Mouse (Mus musculus): ENCODE measurements around the gene Dlgap1. TPM values are rescaled to one million over a fixed set of nuclear protein-coding genes. Genes with fewer than 3 reads are reported as not detected.

Gene Dlgap1
- polyA plus RNA-seq, 1 experiment: 310 TPM

DNA sequence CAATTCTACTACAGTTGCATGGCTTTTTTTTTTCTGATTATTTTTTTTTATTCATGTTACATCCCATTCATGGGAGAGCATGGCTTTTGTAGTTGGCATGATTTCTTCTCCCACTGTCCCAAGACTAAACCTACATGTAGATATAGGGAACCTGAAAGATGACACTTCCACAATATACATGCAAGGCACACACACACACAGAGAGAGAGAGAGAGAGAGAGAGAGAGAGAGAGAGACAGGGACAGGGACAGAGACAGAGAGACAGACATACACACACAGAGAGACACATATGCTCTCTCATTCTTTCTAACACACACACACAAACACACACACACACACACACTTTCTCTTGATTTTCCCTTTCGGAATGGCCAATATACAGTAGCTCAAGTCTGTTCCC is 395.1 kb downstream of the Dlgap1 start:
- Histone ChIP-seq H3K27ac (ENCODE audit: insufficient read depth, low read length) (no peak overlapping the region), H3K4me1 (ENCODE audit: control insufficient read depth, insufficient read depth, low read length) (no peaks in the 10 kb centered on the region; the same call in 1 of the 2 replicates), H3K4me3 (ENCODE audit: insufficient read depth, low read length) (no peak overlapping the region)
- TF ChIP-seq CTCF (IDR thresholded peaks at IDR 0.05; ENCODE audit: extremely low read depth, insufficient read depth, low read length): no peak
- TF ChIP-seq POLR2A (IDR thresholded peaks at IDR 0.05; ENCODE audit: extremely low read depth, insufficient read depth, low read length): no peak

DNA sequence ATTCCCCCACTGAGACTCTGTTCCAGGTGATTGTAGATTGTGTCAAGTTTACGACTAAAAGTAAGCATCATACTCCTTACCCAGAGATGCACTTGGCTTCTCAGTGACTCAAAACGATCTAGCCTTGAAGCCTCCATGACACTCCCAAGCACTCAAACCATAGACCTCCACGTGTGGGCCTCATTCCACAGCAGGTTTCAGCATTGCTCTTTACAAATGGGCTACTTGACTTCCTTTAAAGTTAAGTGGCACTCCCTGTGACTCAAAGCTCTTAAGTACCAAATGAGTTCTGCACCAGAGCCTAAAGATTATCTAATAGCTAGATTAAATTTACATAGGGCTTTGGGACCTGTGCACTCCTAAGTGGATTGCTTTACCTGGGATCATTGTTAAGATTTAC is 400.3 kb downstream of the Dlgap1 start:
- H3K4me3 ChIP-seq (ENCODE audit: insufficient read depth, low read length): no peak overlapping the region
- H3K4me1 ChIP-seq (ENCODE audit: control insufficient read depth, insufficient read depth, low read length): no peaks in the 10 kb centered on the region; the same call in 1 of the 2 replicates
- H3K27ac ChIP-seq (ENCODE audit: insufficient read depth, low read length): no peak overlapping the region
- no peak for TF ChIP-seq POLR2A (IDR thresholded peaks at IDR 0.05; ENCODE audit: extremely low read depth, insufficient read depth, low read length)
- no peak for TF ChIP-seq CTCF (IDR thresholded peaks at IDR 0.05; ENCODE audit: extremely low read depth, insufficient read depth, low read length)

DNA sequence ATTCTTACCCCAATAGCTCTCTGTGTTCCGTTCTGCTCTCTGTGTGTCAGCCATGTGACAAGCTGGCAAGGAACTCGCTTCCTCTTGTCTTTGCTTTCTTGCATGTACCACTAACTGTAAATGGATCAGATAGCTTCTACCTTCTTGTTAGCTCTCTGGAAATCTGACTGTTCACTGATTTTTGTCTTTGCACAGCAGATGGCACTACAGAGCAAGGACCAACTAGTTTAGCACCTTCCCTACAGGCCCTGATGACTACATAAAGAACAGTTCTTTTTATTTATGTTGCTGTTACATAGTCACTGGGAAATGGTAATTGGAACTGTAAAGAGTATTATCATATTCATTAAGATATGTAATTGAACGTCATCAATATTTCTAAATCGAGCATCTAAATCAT is 408.1 kb downstream of the Dlgap1 start:
- Histone ChIP-seq H3K27ac (ENCODE audit: insufficient read depth, low read length) (no peak overlapping the region), H3K4me1 (ENCODE audit: control insufficient read depth, insufficient read depth, low read length) (peaks cover 2% of the 10 kb centered on the region; the same call in 1 of the 2 replicates), H3K4me3 (ENCODE audit: insufficient read depth, low read length) (no peak overlapping the region)
- TF ChIP-seq CTCF (IDR thresholded peaks at IDR 0.05; ENCODE audit: extremely low read depth, insufficient read depth, low read length): peak; percentile 41; the same call in 1 of the 2 replicates
- TF ChIP-seq POLR2A (IDR thresholded peaks at IDR 0.05; ENCODE audit: extremely low read depth, insufficient read depth, low read length): no peak

DNA sequence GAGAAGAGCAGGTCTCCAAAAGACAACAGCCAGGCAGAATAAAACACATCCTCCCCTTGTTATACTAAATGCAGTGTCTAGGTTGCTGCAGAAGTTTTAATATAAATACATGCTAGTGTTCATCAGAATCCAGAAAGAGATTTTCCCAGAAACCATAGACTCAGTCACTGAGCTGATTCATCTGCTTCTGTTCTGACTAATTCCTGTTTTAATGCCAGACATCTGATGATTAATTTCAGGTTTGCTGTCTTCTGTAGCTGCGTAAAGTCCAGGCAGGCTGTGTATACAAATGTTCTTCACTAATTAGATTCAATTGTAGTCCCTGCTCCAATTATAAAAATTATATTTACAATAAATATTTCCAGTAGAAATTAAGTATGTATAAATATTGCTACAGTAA is 419.6 kb downstream of the Dlgap1 start:
- no peak overlapping the region for H3K4me3 ChIP-seq (ENCODE audit: insufficient read depth, low read length)
- no peak for TF ChIP-seq CTCF (IDR thresholded peaks at IDR 0.05; ENCODE audit: extremely low read depth, insufficient read depth, low read length)
- no peak for TF ChIP-seq POLR2A (IDR thresholded peaks at IDR 0.05; ENCODE audit: extremely low read depth, insufficient read depth, low read length)
- peaks cover 2% of the 10 kb centered on the region; the same call in 1 of the 2 replicates for H3K4me1 ChIP-seq (ENCODE audit: control insufficient read depth, insufficient read depth, low read length)
- no peak overlapping the region for H3K27ac ChIP-seq (ENCODE audit: insufficient read depth, low read length)

DNA sequence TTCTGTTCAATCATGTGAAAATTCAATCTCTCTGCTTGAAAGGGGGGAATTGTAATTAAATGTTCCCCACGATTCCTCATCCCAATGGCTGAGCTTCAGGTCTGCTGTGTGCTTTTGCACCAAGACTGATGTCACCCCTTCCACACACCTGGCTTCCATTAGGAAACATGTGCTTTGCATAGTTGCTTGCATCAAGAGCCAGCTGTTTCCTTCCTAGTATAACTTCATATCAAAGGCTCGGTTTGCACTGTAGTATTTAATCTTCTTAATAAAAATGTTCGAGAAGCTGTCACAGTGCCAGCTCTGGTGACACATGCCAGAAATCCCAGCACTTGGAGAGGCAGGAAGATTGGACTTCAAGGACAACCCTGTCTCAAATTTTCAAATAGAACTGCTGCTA is 428.3 kb downstream of the Dlgap1 start:
- H3K4me1 ChIP-seq (ENCODE audit: control insufficient read depth, insufficient read depth, low read length): peaks cover 3% of the 10 kb centered on the region; the same call in 1 of the 2 replicates
- H3K4me3 ChIP-seq (ENCODE audit: insufficient read depth, low read length): no peak overlapping the region
- H3K27ac ChIP-seq (ENCODE audit: insufficient read depth, low read length): no peak overlapping the region
- no peak for TF ChIP-seq POLR2A (IDR thresholded peaks at IDR 0.05; ENCODE audit: extremely low read depth, insufficient read depth, low read length)
- TF ChIP-seq CTCF (IDR thresholded peaks at IDR 0.05; ENCODE audit: extremely low read depth, insufficient read depth, low read length): no peak

DNA sequence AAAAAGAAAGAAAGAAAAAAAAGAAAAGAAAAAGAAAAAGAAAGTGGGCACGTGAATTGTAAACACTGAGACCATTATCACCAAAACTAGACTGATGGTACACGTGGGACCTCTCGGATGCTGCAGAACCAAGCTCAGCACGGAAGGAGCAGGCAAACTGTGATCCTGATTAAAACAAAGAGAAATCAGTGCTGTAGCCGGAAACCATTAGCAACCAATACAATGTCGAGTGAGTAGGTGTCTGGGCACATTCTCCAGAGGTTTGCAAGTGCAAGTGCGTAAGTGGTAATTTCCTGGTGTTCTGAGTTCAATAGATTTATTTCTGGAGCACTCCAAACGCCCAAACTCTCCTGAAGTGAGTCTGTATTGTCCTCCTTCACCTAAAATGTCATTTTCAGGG is 428.8 kb downstream of the Dlgap1 start:
- Histone ChIP-seq H3K27ac (ENCODE audit: insufficient read depth, low read length) (no peak overlapping the region), H3K4me1 (ENCODE audit: control insufficient read depth, insufficient read depth, low read length) (peaks cover 3% of the 10 kb centered on the region; the same call in 1 of the 2 replicates), H3K4me3 (ENCODE audit: insufficient read depth, low read length) (no peak overlapping the region)
- TF ChIP-seq CTCF (IDR thresholded peaks at IDR 0.05; ENCODE audit: extremely low read depth, insufficient read depth, low read length) (no peak), POLR2A (IDR thresholded peaks at IDR 0.05; ENCODE audit: extremely low read depth, insufficient read depth, low read length) (no peak)

DNA sequence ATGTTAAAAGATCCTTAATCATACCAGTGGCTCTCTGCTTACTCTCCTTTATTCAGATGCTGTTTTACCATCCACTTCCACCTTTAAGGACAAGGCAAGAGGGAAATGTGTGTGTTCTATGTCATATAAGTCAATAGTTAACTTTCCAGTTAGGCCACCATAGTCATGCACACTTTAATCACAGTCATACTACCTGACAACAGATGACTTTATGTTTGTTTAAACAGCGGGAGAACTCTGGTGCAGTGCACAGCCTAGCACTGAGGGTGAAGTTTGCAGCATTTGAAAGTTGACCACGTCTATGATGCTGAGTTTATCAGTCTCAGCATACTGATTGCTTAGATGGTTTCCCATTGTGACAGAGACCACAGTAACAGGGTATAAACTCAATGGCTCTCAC is 433.0 kb downstream of the Dlgap1 start:
- no peak for TF ChIP-seq CTCF (IDR thresholded peaks at IDR 0.05; ENCODE audit: extremely low read depth, insufficient read depth, low read length)
- no peak for TF ChIP-seq POLR2A (IDR thresholded peaks at IDR 0.05; ENCODE audit: extremely low read depth, insufficient read depth, low read length)
- Histone ChIP-seq H3K27ac (ENCODE audit: insufficient read depth, low read length) (no peak overlapping the region), H3K4me1 (ENCODE audit: control insufficient read depth, insufficient read depth, low read length) (peaks cover 3% of the 10 kb centered on the region; the same call in 1 of the 2 replicates), H3K4me3 (ENCODE audit: insufficient read depth, low read length) (no peak overlapping the region)

DNA sequence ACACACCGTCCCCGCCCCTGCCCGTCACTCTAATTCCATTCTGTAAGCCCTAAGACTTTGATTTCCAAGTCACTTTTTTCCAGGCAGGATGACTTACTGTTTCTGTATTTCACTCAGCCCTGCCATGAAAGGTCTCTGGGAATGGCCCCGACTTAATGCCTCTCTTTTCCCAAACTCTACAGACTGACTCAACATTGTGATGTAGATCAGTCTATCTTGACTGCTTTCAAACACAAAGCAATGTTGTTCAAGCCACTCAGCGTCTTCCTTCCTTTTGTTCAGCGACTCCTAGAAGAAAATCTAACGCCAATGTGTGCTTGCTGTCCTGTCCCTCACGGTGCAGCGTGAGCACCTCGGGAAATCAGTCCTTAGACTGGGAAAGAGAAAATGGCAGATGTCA is 434.9 kb downstream of the Dlgap1 start:
- H3K4me3 ChIP-seq (ENCODE audit: insufficient read depth, low read length): no peak overlapping the region
- H3K4me1 ChIP-seq (ENCODE audit: control insufficient read depth, insufficient read depth, low read length): peaks cover 3% of the 10 kb centered on the region; the same call in 1 of the 2 replicates
- TF ChIP-seq POLR2A (IDR thresholded peaks at IDR 0.05; ENCODE audit: extremely low read depth, insufficient read depth, low read length) (no peak), CTCF (IDR thresholded peaks at IDR 0.05; ENCODE audit: extremely low read depth, insufficient read depth, low read length) (no peak)
- no peak overlapping the region for H3K27ac ChIP-seq (ENCODE audit: insufficient read depth, low read length)

DNA sequence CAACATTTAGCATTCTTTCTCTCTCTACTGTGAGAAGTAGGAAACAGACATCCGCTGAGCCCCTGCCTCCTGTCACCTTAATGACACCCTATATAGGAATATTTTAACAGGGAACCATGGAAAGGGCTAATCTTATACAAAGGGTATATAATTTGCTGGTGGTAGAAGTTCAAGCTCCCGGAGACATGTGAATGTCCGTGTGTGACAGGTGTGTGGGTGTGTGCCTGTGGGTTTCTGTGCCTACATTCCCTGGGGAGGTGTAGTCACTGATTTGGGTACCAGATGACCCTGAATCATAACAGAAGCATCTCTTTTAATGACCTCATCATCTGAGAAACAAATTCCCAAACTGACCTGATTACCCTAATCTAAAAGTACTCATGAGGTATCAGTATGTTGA is 445.3 kb downstream of the Dlgap1 start:
- no peak overlapping the region for H3K27ac ChIP-seq (ENCODE audit: insufficient read depth, low read length)
- TF ChIP-seq POLR2A (IDR thresholded peaks at IDR 0.05; ENCODE audit: extremely low read depth, insufficient read depth, low read length): no peak
- TF ChIP-seq CTCF (IDR thresholded peaks at IDR 0.05; ENCODE audit: extremely low read depth, insufficient read depth, low read length): no peak
- H3K4me1 ChIP-seq (ENCODE audit: control insufficient read depth, insufficient read depth, low read length): no peaks in the 10 kb centered on the region

DNA sequence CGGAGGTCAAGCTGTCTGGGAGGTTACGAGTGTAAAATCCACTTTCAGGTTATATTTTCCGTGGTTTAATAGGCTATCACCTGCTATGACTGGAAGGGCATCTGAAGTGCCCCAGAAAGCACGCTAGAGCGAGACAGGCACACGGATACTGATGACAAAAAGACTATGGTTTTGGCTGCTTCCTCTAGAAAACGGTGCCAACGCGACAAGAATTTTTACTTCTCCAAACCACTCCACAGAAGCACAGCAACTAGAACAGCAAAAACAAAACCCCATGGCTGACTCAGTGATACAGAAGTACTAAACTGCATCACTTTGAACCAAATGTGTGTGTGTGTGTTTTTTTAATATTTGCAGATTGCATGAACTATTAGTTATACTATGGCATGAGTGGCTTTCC is 459.0 kb downstream of the Dlgap1 start:
- Histone ChIP-seq H3K4me3 (ENCODE audit: insufficient read depth, low read length) (no peak overlapping the region), H3K4me1 (ENCODE audit: control insufficient read depth, insufficient read depth, low read length) (peaks cover 7% of the 10 kb centered on the region), H3K27ac (ENCODE audit: insufficient read depth, low read length) (no peak overlapping the region)
- TF ChIP-seq CTCF (IDR thresholded peaks at IDR 0.05; ENCODE audit: extremely low read depth, insufficient read depth, low read length) (no peak), POLR2A (IDR thresholded peaks at IDR 0.05; ENCODE audit: extremely low read depth, insufficient read depth, low read length) (no peak)

More for the DNA sequence above, 445.3 kb downstream of the Dlgap1 start:
- H3K4me3 ChIP-seq (ENCODE audit: insufficient read depth, low read length): no peak overlapping the region
